Mouse (Mus musculus): ENCODE measurements around the gene Usp15.

- TF ChIP-seq GATA1 (IDR thresholded peaks at IDR 0.05; ENCODE audit: low read length) (no peak), TAL1 (IDR thresholded peaks at IDR 0.05; ENCODE audit: low read length) (no peak)
Observed at GRCm38 (mm10) chr10:123165542-123165941, 31.3 kb downstream of the Usp15 start.

All from erythroblast, embryonic 14.5 days (primary cell).